Mouse (Mus musculus): ENCODE data around the gene Slamf1.

Gene Slamf1

DNA sequence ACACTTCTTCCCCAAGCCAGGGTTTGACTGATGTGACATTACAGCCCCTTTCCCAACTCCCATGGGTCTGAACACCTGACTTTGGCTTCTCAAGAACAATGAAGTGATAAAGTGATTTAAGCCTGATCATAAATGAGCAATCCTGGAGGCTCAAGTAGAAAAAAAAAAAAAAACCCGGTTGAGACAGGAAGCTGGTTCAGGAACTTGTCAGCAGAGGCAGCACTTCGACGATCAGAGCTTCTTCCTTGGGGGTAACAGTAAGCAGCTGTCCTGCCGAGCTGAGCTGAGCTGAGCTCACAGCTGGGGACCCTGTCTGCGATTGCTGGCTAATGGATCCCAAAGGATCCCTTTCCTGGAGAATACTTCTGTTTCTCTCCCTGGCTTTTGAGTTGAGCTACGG is at the start of gene Slamf1:
Slamf1 (plus strand) TSS at position 230 of the 400 bp plus-strand sequence.
- DNase-seq (ENCODE audit: low spot score in 2 of 2), result no peak

DNA sequence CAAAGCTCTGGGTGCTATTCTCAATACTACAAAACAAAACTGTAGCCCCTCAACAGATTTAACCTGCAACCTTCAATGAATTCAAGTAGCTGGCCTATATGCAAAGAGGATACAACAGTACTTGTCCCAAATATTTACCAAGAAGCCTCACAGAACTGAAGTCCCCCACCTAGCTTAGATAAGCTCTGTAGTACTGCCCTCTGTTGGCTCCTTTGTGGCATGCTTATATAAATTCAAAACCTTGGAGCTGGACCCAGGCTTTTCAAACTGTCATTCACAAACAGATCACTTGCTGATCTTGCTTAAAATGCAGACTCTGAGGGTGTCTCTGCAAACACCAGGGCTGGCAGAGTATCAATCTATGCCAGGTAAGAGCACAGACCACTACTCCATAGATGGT is 35.7 kb upstream of the Slamf1 start:
- DNase-seq (ENCODE audit: low spot score in 2 of 2), result no peak

DNA sequence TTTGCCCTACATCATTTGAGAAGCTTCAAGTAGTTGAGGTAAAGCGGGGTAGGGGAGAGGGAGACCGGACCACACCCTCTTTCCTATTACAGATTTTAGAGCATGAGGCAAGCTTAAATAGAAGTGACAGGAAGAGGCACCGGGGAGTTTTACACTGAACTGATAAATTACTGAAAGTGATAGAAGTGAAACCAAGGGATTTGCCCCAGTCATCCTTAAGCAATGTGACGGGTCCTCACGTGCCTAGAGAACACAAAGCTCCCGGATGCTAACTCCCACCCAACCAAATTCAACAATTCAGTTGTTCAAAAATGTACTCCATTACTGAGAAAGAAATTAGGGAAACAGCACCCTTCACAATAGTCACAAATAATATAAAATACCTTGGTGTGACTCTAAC is 32.0 kb upstream of the Slamf1 start:
- no peak for DNase-seq (ENCODE audit: low spot score in 2 of 2)

DNA sequence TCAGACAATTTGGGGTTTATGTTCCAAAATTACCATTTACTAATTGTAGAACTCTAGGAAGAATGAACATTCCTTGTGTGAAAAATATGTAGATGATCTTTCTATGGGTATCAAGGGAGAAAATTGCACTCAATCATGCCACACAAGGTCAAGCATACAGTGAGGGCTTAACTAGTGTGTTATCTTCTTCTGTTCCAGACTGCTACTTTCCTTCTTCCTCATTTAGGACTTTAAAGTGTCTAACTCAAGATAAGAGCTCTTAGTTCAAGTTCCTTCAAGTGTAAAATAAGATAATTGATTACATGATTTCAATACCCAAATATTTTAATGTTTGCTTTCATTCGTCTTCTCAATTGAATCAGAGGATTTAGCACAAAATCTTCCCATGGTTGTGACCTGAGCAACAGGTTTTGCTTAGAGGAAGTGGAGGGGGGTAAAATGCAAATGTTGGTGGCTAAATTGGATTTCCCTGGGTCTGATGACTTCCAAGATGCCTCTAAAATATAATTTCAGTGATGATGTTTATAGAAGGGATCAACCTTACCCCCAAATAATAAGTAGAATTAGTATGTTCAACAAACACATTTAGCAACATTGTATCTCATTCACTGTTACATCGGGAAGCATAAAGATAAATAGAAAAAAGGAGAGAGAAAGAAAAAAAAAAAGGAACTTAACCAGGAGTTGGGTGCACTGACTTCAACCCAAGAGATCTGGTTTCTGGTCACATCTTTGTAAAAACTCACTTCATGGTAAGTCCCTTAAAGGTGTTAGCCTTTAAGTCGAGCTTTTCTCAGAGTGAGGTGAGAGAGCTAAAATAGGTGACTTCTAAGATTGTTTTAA is 18.6 kb upstream of the Slamf1 start:
- no peak for DNase-seq (ENCODE audit: low spot score in 2 of 2)

DNA sequence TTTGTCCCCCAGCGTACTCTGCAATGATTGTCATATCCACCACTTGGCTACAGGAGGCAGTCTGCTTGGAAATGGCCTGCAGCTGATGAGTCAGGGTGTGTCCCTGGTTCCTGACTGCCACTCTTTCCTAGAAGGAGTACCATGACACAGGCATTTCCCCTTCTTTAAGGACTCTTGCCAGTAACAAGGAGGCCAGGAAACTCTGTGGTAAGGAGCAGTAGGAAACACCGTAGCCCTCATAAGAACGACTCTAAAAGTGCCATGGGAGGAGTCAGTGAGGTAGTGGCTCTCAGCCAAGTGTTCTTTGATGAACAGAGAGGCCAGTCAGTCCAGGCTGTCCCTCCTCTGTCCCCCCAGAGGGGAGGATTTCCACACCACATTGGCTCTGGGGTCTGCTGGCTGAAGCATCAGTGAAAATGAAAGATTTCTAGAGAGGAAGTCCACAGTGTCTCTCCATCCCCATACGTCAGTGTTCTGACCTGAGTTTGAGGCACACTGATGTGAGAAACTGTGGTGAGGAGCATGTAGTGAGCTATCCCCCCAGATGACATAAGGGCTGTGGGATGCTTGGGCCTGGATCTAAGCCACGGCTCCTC is 5.0 kb upstream of the Slamf1 start:
- no peak for DNase-seq (ENCODE audit: low spot score in 2 of 2)

DNA sequence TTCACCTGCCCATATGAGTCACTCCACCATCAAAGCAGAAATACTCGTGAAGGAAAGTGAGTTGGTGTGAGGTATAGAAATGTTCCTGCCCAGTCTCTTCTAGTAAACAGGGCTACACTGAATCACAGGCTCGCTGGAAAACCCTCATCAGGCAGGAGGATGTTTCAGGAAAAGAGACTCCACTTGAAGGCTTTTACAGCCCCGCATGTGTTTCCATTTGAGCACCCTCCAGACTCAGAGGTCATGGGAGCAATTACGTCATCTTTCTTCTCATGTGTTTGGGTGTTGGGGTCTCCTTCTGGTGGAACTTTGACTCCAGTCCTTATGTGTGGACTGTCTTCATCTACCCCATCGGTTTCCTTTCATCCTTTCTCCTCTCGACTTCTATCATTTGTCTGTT is 4.1 kb downstream of the Slamf1 start:
- no peak for DNase-seq (ENCODE audit: low spot score in 2 of 2)

DNA sequence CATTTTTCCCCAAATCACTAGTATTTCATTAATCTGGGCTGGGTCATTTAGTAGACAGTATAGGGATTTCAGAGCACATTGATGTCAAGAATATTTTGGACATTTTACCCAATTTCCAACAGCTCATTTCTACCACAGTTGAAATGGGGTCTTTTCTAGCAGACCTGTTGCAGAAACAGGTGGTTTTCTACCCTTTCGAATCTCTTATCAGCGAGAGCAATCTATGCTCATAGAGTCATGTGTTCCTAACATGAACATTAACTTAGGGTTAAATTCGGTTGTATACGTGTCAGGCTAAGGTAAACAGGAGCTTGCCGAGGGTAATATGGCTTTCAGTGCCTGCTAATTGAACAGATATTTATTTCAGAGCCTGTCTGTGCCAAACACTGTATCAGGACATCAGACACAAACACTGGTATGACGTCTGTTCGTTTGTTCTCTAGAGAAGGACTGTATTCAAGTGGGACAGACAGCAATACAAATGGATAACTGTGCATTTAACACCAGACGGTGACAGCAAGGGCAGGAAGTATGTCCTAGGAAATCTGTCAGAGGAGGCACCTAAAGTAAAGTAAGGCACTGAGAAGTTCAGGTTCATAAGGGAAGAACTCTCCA is 5.3 kb downstream of the Slamf1 start:
- DNase-seq (ENCODE audit: low spot score in 2 of 2), result no peak

DNA sequence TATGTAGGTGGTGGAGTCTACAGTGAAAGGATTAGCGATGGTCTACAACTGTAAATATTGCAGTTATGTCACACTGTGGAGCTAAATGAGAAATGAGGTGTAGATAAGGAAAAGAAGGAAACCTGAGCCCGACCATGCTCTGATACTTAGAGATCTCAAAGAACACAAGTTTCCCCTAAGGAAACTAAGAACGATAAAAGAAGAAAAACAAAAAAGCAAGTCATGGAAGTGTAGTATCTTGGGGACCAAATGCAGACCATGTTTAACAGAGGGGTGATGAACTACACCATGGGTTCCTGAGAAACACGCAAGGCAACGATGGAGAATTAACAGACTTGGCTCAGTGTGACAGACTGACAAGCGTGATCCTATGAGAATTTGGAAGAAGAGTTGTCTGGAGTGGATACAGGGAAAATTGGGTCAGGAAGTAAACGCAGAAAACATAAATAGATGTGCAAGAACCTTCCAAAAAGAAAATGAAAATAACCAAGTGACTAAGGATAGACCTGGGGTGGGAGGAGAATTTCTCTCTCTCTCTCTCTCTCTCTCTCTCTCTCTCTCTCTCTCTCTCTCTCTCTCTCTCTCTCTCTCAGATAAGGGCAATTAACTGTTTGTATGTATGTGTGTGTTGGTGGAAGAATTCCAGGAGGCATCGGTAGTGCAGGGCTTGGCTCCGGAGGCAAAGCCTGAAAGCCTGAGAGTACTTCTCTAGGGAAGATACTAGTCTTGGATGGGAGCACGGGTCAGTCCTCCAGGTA is 6.5 kb downstream of the Slamf1 start:
- DNase-seq (ENCODE audit: low spot score in 2 of 2), result no peak

DNA sequence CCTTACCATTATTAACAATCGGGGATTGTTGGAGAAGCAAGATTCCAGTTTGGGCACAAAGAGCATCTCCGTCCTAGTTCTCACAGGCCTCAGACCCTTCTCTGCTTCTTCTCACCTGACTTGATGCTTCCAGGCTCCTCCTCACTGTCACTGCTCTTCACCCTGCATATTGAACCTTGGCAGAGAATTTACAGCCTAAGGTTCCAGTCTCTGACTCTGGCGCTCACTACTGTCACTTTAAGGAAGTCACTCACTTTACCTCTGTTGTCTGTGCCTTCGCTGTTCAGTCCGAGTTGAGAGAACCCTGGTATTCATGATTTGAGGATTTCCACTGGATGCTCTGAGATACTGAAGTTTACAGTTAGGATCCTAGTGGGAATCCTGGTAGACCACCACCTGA is 7.3 kb downstream of the Slamf1 start:
- DNase-seq (ENCODE audit: low spot score in 2 of 2), result no peak

DNA sequence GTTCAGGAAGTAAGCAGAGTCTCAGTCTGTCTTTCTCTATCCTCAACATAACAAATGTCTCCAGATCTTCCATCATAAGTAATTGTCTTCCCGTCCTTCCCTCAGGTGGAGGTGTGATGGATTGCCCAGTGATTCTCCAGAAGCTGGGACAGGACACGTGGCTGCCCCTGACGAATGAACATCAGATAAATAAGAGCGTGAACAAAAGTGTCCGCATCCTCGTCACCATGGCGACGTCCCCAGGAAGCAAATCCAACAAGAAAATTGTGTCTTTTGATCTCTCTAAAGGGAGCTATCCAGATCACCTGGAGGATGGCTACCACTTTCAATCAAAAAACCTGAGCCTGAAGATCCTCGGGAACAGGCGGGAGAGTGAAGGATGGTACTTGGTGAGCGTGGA is 7.8 kb downstream of the Slamf1 start:
- DNase-seq (ENCODE audit: low spot score in 2 of 2), result peak; percentile 49 to 55

DNA sequence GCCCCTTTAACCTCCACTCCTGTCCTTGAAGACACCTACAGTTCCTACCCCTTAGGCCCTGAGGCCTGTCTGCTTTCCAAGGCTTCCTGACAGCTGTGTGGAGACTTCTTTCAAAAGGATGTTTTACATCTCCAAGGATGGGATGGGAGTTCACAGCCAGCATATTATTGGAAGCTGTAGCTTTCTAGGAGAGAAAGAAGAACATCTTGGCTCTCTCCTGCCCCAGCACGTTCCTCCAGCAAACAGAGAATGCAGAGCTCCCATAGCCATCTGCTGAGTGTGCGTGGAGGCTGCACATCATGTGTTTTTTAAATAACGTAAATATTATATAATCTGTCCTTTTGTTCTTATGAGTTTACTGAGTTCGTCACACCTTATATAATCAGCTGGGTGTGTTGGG is 8.9 kb downstream of the Slamf1 start:
- peak; percentile 47 to 60 for DNase-seq (ENCODE audit: low spot score in 2 of 2)

DNA sequence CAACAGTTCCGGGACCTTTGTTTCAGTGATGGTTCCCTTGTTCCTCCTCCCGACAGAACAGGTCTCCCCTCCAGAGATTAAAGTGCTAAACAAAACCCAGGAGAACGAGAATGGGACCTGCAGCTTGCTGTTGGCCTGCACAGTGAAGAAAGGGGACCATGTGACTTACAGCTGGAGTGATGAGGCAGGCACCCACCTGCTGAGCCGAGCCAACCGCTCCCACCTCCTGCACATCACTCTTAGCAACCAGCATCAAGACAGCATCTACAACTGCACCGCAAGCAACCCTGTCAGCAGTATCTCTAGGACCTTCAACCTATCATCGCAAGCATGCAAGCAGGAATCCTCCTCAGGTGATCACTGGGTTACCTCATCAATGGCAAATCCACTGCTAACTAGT is 10.1 kb downstream of the Slamf1 start:
- DNase-seq (ENCODE audit: low spot score in 2 of 2), result no peak

DNA sequence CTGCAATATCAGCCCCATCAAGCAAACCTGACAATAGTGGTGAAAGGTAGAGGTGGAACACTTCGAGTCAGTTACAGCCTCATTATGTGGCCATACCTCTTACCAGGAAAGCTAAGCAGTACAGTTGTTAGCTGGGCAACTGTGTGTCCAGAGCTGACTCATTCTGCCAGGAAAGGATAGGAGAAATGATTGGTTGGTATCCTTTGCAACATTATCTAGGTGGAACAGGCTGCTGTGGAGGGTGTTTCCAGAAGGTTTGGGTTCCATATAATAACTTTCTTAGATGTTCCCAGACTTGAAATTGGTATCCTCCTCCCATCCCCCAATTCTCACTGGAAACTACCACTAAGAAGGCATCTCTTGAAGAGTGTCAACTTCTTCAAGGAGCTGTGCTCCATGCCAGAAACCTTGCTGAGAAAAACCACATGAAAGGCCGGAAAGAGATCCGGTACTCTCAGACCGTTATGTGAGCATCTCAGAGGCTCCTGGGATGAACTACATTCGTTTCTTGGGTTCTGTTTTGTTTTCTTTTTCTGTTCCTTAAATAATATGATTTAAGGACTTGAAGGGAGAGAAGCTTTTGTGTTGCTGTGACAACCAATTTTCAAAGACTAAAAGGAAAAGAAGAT is 15.5 kb downstream of the Slamf1 start:
- no peak for DNase-seq (ENCODE audit: low spot score in 2 of 2)

DNA sequence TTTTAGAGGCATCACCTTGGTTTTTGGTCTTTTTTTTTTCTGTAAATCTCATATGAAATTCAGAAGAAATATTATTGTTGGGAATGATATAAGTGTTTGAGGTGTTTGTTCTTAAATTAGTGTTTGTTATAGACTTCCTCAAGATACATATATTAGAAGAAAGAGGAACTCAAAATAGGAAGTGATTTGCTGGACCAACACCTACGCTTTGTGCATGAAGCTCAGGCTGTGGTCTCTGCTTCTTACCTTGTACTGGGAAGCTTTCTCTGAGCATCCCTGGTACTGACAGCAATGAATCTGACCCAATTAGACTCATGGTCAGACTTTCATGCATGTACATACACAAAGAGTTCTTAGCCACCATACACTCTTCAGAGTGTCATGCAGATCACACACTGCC is 18.9 kb downstream of the Slamf1 start:
- no peak for DNase-seq (ENCODE audit: low spot score in 2 of 2)

DNA sequence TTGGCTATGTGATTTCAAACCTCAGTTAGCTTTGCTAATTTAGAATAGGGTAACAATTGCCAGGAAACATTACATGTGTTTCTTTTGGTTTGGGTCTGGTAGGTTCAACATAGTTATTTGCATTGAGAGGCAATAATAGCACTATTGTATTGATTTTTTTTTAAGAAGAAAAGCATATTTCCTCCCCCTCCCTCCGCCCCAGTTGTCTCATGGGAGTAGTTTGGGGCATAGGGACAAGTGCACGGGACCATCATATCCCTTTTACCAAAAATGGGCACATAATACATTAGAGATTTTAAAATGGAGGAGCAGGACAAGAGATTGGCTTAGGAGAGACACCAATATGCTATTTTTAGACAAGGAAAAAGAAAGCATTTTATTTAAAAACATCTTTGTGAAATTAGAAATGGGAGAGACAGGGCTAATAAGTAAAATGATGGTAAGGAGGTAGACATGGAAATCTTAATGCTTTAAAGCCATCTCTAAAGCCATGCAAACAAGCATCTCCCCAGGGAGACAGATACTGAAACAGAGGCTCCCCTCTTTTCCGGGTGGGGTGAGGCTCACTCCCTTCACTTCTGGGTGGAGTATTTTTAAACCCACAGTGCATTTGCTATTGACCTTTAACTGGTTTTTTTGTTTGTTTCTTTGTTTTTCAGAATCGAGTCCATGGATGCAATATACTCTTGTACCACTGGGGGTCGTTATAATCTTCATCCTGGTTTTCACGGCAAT is 20.5 kb downstream of the Slamf1 start:
- DNase-seq (ENCODE audit: low spot score in 2 of 2), result no peak

DNA sequence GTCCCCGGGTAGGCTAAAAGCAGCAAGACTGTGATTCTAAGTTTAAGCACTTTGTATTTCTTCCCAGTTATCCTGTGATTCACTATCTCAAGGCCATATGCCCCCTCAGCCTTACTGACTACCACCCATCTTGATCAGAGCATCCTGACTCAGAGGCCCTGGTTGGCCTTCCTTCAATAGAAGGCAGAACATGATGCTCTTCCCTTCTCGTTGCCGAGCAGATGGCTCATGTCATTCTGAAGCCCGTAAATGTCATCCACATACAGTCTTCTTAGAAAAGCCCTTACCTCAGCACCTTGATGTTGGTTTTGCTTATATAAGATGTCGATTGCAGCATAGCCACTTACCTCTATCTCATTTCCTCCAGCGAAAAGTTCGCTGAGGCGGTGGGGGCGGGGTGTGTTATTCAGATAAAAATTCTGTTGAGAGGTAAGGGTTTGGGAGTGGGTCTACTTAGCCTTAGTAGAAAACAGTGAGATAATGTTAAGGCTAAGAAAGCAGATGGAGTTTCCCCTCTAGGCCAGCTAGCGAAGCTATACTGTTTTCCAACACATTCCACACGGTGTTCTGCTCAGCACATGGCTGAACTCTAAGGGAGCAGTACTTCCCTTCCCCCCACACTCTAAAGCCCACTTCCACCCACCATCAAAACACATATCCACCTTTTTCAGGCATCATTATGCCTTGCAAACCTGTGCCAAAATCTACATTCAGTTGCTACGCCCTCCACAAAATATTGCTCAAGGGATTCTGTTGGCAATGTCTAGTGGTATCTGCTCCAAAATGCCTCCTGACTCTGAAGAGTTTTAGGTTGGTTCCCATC is 21.7 kb downstream of the Slamf1 start:
- DNase-seq (ENCODE audit: low spot score in 2 of 2), result peak in 1 of 2 experiments; percentile 62

DNA sequence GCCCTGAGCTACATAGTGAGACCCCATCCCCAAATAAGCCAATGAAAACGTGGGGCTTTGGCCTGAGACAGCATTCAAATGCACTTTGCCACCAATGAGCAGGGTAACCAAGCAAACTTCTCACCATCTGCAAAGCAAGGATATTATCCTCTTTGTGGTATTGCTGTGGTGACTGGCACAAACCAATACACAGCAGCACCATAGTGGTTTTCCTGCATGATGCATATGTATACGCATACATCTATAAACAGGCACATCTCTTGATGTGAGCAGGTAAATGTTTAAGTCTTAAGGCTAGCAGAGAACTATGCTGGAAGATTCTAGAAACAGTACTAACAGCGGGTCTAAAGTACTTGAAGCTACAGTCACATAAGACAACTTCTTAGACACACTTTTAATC is 22.5 kb downstream of the Slamf1 start:
- no peak for DNase-seq (ENCODE audit: low spot score in 2 of 2)

DNA sequence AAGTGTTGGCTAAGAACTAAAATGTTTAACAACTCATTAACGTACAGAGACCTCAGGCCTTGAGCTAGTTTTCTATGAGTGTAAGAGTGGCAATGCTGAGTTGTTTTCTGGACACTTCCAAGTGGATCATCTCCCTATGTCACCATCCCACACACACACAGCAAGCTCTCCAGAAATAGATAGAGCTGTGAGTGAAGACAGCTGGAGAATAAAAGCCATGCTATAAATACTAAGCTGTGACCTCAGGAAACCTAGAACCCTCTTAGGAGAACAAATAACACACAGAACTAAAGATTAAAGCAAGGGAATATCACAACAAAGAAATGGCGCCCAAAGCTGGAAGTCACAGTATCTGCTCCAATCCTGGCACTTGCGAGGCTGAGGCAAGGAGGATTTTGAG is 24.6 kb downstream of the Slamf1 start:
- DNase-seq (ENCODE audit: low spot score in 2 of 2), result peak in 1 of 2 experiments; percentile 51

DNA sequence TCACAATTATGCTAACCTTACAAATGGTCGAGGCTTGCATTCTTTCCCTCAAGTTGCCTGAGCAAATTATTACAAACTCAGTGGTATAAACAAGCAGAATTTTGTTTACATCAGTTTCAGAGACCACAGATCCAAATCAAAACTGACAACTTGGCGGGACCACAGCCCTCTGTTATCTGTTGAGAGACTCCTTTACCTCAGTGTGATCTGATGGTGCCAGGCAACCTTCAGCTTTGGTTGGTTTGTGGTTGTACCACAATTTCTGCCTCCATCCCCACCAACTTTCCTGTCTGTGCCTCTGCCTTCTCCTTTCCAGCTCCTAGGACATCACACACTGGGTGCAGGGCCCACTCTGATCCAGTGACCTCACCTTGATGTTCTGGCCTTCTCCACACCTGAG is 29.3 kb downstream of the Slamf1 start:
- no peak for DNase-seq (ENCODE audit: low spot score in 2 of 2)

DNA sequence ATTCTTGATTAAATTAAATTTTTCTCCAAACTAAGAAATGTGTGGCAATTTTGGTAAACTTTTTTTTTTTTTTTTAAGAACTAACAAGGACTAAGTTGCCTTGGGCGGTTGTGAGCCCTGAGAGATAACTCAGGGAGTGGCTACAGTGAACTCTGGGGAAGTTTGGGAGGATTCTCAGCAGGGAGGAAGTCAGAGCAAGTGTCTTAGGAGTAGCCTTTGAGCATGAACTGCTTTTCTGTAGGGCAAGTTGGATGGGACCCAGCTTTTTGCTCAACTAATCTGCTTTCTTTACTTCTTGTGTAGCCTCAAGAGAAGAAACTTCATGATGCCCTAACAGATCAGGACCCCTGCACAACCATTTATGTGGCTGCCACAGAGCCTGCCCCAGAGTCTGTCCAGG is 30.9 kb downstream of the Slamf1 start:
- DNase-seq (ENCODE audit: low spot score in 2 of 2), result no peak

Data from right cerebral cortex, postnatal 10 days (tissue).